Mouse (Mus musculus) T-helper 2 cell (primary cell): ENCODE results near the gene Chrnb4.

Source experiments
- in situ Hi-C: fragments of 300-600 bp; cut with MboI, MseI; formaldehyde crosslinking; loops from one replicate; pipeline ENCODE4 v1.15.1; 2025; ENCODE audit warnings: high pct_unique_total_duplicates

Chrnb4 gene

GRCm38 (mm10) chr9:55023902-55024583 lies 24.5 kb downstream of the Chrnb4 start:
- in situ Hi-C loops: loop anchor here (5.0 kb wide), 1 partner anchor 288 kb away; no protein-coding TSS in a partner anchor

- in situ Hi-C loops: loop anchor here (5.0 kb wide), 1 partner anchor 289 kb away; no protein-coding TSS in a partner anchor
Measured at GRCm38 (mm10) chr9:55023326-55023725, 25.3 kb downstream of the Chrnb4 start.

GRCm38 (mm10) chr9:55016926-55017325 lies 31.7 kb downstream of the Chrnb4 start:
- in situ Hi-C loops: no loop called here

GRCm38 (mm10) chr9:55010588-55011350 lies 37.8 kb downstream of the Chrnb4 start:
- in situ Hi-C loops: no loop called here

GRCm38 (mm10) chr9:55009692-55010091 lies 38.9 kb downstream of the Chrnb4 start:
- in situ Hi-C loops: no loop called here

- in situ Hi-C loops: no loop called here
Measured at GRCm38 (mm10) chr9:55003609-55004008, 45.0 kb downstream of the Chrnb4 start.

- in situ Hi-C loops: no loop called here
Measured at GRCm38 (mm10) chr9:54995645-54996044, 52.9 kb downstream of the Chrnb4 start.

- in situ Hi-C loops: no loop called here
Measured at GRCm38 (mm10) chr9:54994381-54994780, 54.2 kb downstream of the Chrnb4 start.

- in situ Hi-C loops: no loop called here
Measured at GRCm38 (mm10) chr9:54990362-54990761, 58.2 kb downstream of the Chrnb4 start.

- in situ Hi-C loops: no loop called here
Measured at GRCm38 (mm10) chr9:54982401-54982800, 66.2 kb downstream of the Chrnb4 start.

- in situ Hi-C loops: no loop called here
Measured at GRCm38 (mm10) chr9:54981291-54982191, 67.0 kb downstream of the Chrnb4 start.

- in situ Hi-C loops: no loop called here
Measured at GRCm38 (mm10) chr9:54980674-54981073, 67.9 kb downstream of the Chrnb4 start, which contains the start of gene Chrna5. TSS of gene Chrna5 (plus strand) at chr9:54980880.
